Mouse (Mus musculus) retina, adult 2 months (tissue): Measurements from ENCODE around the gene Pex14.

Experiments
- DNase-seq: peaks from one replicate; pipeline ENCODE4 v3.0.0-alpha.2; 2012; ENCODE audit warnings: low read depth, low spot score

The Pex14 gene

GRCm38 (mm10) chr4:149057470-149057869, 42.2 kb downstream of the Pex14 start:
- DNase-seq = no peak

DNA sequence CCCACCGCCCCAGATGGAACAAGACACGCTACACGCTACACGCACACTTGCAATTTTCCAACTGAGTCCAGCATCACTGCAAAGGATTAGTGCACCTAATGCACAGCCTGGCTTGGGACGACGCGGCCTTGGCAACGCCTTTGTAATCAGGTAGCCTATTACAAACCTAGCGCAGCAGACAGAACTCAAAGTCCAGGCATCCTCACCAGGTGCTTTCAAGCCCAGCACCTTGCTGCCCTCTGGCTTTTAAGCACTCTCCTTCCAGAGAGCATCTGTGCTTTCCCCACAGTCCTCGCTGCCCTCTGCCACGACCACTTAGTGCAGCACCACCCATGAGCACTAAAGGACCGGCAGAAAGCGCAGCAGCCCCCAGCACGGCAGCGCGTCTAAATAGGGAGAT, 42.7 kb downstream of the Pex14 start:
- no peak for DNase-seq

DNA sequence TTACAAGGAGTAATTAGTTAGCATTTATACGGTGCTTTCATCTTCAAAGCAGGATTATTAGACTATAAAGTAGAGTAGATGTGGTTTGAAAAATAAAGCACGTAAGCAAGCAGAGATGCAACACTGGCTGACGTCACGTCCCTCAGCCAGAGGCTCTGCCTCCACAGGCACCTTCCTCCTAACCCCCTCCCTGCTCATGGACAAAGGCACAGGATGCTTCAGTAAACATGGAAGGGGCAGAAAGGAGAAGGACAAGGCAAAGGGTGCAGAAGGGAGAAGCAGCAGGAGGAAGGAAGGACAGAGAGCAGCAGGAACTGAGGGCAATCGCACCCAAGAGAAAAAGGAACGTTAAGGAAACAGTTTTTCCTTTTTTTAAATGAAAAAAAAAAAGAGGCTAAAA, 43.8 kb downstream of the Pex14 start:
- DNase-seq = no peak

DNA sequence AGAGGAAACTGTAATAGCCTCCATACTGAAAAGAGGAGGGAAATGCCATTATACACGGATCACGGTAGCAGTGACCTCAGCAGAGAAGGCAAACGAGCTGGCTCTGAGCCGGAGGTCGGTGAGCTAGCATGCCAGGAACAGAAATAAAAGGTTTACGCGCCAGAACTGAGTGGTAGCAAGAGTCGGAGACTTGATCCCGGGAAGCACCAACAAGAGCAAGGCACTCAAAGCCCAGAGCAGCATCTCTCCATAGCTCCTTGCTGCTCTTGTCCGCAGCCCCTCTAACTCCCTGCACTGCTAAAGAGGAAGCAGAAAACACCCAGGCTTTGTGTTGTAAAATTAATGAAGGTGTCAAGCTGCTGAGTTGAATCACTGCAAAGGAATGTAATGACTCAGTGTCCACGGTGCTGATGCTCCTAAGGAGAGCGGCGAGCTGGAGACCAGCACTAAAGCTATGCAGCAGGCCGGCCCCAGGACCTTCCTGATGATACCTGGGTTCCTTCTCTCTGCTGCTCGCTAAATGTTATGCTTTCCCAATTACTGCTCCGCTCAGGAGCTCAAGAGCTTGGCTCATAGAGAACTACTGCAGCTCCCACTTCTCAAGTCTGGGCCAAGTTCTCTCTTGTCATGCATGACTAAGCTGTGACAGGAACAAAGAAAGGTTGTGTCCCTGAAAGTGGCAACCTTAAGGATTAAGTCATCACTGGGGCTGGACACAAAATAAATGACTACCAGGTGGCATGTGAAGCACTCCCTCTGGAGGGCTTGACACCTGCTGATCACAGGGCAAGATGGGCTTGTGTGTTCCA, 50.1 kb downstream of the Pex14 start:
- no peak for DNase-seq

GRCm38 (mm10) chr4:149048625-149049228, 50.9 kb downstream of the Pex14 start:
- no peak for DNase-seq

DNA sequence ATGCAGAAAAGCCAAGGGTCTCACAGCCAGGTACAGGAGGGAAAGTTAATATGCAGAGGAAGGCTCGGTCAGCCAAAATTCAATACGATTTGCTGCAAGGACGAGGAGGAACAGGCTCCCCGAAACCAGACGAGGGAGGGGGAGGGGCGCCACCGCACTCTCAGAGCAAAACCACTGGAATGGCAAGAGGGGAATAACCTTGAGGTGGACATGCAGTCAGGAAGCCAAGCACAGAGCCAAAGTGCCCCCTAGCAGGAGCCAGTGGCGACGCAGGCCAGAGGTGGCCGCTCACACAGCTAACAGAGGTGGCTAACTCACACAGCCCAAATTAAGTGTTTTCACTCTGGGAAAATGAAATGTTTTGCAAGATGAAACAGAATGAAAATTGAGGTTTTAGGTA, 52.3 kb downstream of the Pex14 start:
- DNase-seq = no peak

DNA sequence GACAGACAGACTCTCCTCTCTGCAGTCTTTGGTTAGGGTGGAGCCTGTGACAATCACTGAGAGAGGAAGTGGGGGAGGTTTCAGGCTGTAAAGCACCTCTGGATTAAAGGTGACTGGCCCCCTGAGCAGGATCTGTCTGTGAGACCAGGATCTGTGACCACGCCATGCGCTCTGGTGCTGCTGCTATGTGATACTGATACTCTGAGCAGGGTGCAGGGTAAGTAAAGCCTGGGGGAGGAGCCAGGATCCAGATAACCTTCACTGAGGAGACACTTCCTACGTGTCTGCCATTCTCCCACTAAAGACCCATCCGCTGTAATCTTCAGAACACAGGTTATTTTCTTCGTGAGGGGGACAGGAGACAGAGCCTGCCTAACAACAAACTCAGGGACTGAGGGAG, 53.8 kb downstream of the Pex14 start:
- no peak for DNase-seq

- no peak for DNase-seq
These were observed 59.4 kb downstream of the Pex14 start for GRCm38 (mm10) chr4:149040289-149040688.

DNA sequence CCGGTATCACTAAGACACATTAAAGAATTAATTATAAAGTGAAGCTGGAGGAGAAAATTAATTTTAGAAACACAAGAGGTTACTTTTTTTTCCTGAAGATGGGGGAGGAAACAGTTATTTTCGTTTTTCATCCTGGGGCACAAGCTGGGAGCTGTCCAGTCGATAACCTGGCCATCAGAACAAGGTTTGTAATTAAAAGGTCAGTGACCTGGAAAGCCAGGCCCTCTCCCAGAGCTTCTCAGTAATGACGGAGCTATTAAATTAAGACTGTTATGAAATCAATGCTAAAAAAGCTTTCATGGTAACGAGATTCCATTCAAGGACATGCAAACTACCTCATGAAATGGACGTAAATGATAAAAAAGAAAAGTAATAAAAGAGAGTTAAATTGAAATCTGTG, 62.0 kb downstream of the Pex14 start:
- DNase-seq = no peak

- DNase-seq = no peak
These were observed 63.1 kb downstream of the Pex14 start for GRCm38 (mm10) chr4:149036592-149036991.

DNA sequence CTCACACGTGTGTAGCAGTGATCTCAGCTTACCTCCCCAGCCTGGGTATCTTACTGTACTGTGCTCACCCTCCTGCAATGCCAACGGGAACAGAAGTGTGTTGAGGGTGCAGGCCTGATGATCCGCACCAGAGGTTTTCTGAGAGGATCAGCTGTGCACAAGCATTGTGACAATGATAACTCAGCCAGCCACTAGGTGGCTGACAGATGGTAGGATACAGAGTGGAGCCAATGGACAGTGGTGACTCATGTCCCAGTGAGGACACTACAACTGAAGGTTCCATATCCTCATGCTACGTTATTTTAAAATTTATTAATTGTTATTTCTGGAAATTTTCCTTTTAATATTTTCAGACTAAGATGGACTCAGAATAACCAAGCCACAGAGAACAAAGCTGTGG, 68.2 kb downstream of the Pex14 start:
- no peak for DNase-seq

DNA sequence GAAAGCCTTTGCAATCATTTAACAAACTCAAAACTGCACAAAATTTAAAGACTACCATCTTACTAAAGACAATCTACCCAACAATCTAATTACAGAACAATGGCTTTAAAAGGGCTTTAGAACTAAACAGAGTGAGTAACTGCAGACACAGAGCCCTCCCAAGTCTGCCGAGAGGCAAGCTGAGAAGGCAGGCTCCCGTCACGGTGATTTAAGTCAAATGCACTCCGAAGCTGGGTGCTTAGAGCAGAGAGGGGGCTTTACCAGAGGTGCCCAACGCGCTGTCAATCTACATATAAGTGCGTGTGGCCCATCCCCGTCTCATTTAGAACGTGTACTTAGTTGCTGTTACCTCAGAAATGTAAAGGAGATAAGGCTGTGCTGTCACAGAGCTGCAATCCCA, 72.1 kb downstream of the Pex14 start:
- DNase-seq = no peak

GRCm38 (mm10) chr4:149025242-149025641, 74.4 kb downstream of the Pex14 start:
- no peak for DNase-seq

DNA sequence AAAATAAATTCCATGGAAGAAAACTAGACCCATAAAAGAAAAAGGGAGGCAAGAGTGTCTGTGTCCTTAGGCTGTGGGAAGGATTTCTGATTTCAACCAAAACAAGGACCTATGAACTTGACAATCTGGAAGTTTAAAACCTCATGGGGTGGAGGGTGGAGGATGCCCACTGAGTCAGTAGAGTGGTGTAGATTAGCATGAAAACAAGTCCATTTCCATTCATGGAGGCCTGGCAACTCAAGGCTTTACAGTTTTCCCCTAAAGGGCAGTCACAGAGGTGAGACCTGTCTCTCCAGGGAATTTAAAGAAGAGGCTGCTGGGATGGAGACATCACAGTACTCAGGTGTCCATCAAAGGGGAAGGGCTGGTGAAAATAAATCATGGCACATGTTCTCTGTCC, 78.7 kb downstream of the Pex14 start:
- DNase-seq = no peak

DNA sequence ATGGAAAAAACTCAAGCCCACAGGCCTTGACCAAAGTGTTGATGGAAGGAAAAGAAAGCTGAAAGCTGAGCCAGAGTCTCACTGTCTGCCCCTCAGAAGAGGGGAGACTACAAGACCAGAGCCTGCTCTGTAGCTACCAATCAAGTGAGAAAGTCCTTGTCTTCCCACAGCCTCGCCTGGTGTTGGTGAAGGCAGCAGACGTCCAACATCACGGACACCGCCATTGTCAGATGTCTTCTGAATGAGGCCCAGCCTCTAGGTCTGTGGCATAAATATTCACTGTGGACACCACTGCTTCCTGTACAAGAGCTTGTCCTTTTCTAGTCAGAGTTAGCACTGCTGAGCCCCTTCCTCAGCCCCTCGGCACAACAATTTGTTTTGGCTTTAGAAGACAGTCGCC, 80.2 kb downstream of the Pex14 start:
- no peak for DNase-seq

GRCm38 (mm10) chr4:149006756-149007155, 92.9 kb downstream of the Pex14 start:
- no peak for DNase-seq

DNA sequence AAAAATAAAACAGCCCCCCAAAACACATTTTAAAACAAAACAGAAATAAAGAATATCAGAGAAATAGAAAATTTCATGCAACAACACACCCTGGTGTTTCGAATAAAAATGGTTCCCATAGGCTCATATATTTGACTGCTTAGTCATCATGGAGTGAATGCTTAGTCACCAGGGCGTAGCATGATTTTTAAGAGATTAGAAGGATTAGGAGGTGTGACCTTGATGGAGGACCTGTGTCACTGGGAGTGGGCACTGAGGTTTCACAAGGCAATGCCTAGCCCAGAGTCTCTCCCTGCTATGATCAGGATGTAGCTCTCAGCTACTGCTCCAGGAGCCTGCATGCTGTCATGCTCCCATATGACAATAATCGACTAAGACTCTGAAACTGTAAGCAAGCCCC, 93.6 kb downstream of the Pex14 start:
- DNase-seq = no peak

DNA sequence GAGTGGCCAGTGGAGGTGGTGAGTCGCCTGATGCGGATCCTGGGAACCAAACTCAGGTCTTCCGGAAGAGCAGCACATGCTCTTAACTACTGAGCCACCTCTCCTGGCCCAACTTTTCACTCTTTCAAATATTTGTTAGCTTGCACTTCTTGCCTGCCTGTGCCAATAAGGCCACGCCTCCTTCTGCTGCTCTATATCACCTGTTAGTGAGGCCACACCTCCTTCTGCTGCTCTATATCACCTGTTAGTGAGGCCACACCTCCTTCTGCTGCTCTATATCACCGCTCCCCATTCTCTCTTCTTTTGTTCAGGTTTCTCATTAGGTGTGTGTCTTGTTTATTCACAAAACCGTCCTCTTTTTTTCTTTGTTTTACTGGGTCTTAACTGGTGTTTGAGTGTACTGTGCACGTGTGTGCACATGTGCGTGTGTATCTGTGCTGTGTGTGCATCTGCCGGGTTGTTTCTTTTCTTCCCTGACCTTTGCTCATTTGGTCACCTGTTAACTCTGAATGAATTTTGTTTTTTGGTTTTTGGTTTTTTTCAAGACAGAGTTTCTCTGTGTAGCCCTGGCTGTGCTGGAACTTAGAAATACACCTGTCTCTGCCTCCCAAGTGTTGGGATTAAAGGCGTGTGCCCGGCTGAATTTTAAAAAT, 97.1 kb downstream of the Pex14 start:
- DNase-seq = no peak

DNA sequence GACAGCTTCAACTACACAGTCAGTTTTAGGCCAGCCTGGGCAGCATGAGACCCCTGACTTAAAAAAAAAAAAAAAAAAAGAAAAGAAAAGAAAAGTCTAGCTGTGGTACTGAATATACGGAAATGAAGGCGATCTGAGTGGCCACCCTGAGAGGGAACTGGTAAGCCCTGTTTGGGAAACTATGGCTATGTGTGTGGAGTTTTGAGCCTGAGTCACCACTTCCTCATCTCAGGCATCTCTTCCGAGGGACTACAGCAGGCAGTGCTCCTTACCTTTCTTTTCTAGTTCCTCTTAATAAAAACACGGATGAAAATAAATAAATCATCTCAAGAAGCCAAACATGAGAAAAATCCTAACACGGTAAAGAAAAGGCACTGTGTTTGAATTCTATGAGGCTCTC, 98.2 kb downstream of the Pex14 start:
- DNase-seq = no peak

- no peak for DNase-seq
These were observed 98.9 kb downstream of the Pex14 start for GRCm38 (mm10) chr4:149000746-149001145.

DNA sequence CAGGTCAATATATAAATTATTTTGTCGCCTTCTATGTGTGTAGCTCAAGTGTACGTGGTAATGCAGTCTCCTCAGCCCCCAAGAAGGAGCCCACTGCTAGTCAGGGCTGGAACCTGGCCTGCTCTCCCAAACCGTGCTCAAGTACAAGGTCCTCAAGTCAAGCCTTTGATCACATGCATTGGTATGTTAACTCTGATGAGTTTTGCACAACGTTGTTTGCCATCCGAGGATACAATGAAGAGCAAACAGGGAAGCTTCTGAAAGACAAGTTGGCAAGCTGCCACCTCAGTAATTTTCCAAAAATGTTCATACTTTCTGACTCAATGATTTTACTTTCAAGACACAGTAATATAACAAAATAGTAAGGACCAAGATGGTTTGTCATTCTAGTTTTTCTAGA, 105.7 kb downstream of the Pex14 start:
- DNase-seq = no peak

DNA sequence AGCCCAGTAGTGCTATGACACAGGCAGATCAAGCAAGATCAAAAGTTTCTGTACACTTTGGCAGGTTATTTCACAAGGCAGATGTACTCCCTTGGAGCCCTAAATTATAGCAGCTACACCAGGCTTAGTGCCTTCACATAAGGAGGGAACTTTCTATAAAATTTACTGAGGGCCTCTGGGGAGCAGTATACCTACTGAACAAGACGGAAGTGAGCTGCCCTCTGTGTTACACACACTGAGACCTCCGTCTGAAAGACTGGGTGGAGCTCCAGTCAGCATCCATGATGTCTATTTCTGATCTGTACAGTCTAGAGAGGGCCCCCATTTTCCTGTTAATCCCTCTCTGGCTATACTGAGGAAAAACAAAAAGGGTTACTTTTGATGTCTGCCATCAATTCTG, 109.6 kb downstream of the Pex14 start:
- no peak for DNase-seq
